Mouse (Mus musculus): Measurements from ENCODE around the gene Rnf111. TPM values are rescaled to one million over a fixed set of nuclear protein-coding genes. Genes with fewer than 3 reads are reported as not detected.

Gene Rnf111
- polyA plus RNA-seq, 1 experiment from 2014 or later, result 25.2 TPM

DNA sequence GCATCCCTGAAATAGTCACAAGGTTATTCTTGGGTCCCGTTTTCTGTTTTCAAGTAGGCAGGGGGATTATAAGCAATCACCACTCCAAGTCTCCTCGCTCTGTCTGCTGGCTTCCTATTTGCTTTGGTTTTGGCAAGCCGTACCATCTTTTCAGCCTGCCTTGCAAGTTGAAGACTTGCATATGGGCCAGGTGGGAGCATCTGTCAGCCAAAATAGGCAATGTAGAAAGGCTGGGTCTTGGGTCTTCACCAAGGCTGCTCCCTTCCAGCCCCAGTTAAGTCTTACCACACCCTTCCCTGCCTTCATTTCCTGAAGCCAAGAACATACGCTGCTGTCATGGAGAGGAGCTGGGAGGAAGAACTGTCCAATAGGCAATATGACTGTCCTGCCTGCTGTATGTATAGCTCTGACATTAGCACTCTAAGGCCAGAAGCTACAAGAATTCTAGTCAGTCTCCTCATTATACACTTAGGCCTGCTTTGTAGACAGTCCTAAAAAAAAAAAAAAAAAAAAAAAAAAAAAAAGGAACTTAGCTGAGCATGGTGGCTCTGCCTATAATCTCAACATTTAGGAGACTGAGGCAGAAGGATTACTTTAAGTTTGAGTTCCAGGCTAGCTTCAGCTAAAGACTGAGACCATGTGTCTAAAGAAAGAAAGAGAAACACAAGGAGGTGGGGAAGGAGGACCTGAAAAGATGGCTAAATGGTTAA lies 116.0 kb downstream of the Rnf111 start:
- peaks cover 5% of the 10 kb centered on the region for H3K36me3 ChIP-seq (ENCODE audit: control insufficient read depth, insufficient read depth, low read length)
- no peak overlapping the region for H3K4me3 ChIP-seq (ENCODE audit: low read depth, low read length)
- H3K4me2 ChIP-seq, result no peak overlapping the region
- no peaks in the 10 kb centered on the region for H3K9me3 ChIP-seq (replicated peaks; ENCODE audit: control insufficient read depth, low read length)
- H3K4me1 ChIP-seq (ENCODE audit: control insufficient read depth, insufficient read depth, low read length), result no peaks in the 10 kb centered on the region
- no peak for ATAC-seq (replicated peaks; ENCODE audit: insufficient number of reproducible peaks, low FRiP score, low TSS enrichment)
- no peaks in the 10 kb centered on the region for H3K27me3 ChIP-seq (ENCODE audit: control insufficient read depth, insufficient read depth, low read length)
- H3K9ac ChIP-seq (ENCODE audit: low read depth, low read length), result no peak overlapping the region
- WGBS (ENCODE audit: insufficient replicate concordance), result 81% methylated on average over 4 of the region's 4 CpGs
- H3K27ac ChIP-seq (ENCODE audit: low read depth, low read length), result no peak overlapping the region

DNA sequence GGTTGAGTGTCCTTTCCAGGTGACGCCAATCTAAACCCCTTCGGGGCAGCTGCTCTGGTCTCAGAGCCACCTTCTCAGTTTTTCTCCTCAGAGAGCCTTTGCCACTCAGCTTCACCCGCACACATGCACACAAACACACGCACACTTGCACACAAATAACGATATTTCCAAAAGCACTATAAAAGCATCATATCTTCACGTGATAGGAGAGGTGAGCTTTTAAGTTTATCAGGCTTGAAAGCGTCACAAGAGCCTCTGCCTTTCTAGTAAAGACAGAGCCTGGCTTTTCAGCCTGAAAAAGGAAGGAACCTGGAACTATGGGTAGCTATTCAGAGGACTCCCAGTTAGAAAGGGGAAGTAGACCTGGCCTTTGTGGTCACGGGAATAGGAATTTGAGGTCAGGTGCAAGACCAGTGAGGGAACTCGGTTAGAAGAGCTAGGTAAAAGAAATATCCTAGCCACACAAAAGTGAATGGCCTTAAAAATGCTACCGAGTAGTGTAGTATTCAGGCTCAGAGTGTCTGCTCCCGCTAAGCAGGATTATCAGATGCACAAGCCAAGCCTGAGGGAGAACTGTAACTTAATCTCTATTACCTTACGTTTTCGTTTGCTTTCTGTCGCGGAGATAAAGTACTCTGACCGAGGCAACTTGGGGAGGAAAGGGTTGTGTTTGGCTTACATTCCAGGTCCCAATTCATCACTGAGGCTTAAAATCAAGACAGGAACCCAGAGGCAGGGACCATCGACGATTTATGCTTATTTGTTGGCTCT lies 118.4 kb downstream of the Rnf111 start:
- Histone ChIP-seq H3K27ac (ENCODE audit: low read depth, low read length) (no peak overlapping the region), H3K9me3 (replicated peaks; ENCODE audit: control insufficient read depth, low read length) (no peaks in the 10 kb centered on the region), H3K9ac (ENCODE audit: low read depth, low read length) (no peak overlapping the region), H3K4me3 (ENCODE audit: low read depth, low read length) (no peak overlapping the region), H3K27me3 (ENCODE audit: control insufficient read depth, insufficient read depth, low read length) (no peaks in the 10 kb centered on the region), H3K4me1 (ENCODE audit: control insufficient read depth, insufficient read depth, low read length) (no peaks in the 10 kb centered on the region), H3K4me2 (no peak overlapping the region), H3K36me3 (ENCODE audit: control insufficient read depth, insufficient read depth, low read length) (peaks cover 10% of the 10 kb centered on the region)
- WGBS (ENCODE audit: insufficient replicate concordance), result 71% methylated on average over 18 of the region's 18 CpGs
- ATAC-seq (replicated peaks; ENCODE audit: insufficient number of reproducible peaks, low FRiP score, low TSS enrichment), result no peak

DNA sequence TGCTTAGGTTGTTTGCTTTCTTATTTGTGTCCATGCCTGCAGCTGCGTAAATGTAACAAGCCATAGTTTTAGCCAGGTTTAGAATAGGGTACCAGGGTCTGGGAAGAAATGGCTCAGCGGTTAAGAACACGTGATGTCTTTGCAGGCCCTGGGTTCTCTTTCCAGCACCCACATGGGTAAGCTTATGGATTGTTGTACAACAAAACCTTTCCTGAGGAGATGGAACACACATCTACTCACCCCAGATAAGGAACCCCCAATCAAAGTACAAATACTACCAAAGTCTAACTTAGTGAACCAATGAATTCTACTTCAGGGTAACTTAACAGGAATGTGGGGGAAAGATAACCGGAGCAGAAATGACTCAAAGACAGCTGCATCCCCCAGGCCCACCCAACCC lies 119.0 kb downstream of the Rnf111 start:
- peaks cover 10% of the 10 kb centered on the region for H3K36me3 ChIP-seq (ENCODE audit: control insufficient read depth, insufficient read depth, low read length)
- H3K9ac ChIP-seq (ENCODE audit: low read depth, low read length), result no peak overlapping the region
- no peak overlapping the region for H3K27ac ChIP-seq (ENCODE audit: low read depth, low read length)
- no peaks in the 10 kb centered on the region for H3K9me3 ChIP-seq (replicated peaks; ENCODE audit: control insufficient read depth, low read length)
- no peaks in the 10 kb centered on the region for H3K27me3 ChIP-seq (ENCODE audit: control insufficient read depth, insufficient read depth, low read length)
- 84% methylated on average over 4 of the region's 4 CpGs for WGBS (ENCODE audit: insufficient replicate concordance)
- ATAC-seq (replicated peaks; ENCODE audit: insufficient number of reproducible peaks, low FRiP score, low TSS enrichment), result no peak
- no peak overlapping the region for H3K4me3 ChIP-seq (ENCODE audit: low read depth, low read length)
- no peaks in the 10 kb centered on the region for H3K4me1 ChIP-seq (ENCODE audit: control insufficient read depth, insufficient read depth, low read length)
- no peak overlapping the region for H3K4me2 ChIP-seq

DNA sequence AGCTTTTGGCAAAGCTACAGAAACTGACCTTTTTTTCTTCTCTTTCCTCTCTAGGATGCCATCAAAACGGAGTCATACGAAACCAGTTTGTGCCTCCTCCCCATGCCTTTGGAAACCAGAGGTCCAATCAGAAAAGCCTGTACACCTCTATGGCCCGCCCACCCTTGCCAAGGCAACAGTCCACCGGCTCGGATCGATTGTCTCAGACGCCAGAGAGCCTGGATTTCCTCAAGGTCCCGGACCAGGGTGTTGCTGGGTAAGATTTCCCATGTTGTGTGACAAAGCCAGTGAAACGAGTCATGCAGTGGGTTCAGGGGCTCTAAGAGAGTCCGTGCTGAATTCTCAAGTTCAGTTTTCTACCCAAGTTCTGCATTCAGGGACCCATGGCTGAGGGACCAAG lies 119.8 kb downstream of the Rnf111 start:
- Histone ChIP-seq H3K4me2 (no peak overlapping the region), H3K27me3 (ENCODE audit: control insufficient read depth, insufficient read depth, low read length) (no peaks in the 10 kb centered on the region), H3K9me3 (replicated peaks; ENCODE audit: control insufficient read depth, low read length) (no peaks in the 10 kb centered on the region), H3K9ac (ENCODE audit: low read depth, low read length) (no peak overlapping the region), H3K36me3 (ENCODE audit: control insufficient read depth, insufficient read depth, low read length) (peaks cover 10% of the 10 kb centered on the region), H3K4me3 (ENCODE audit: low read depth, low read length) (no peak overlapping the region), H3K27ac (ENCODE audit: low read depth, low read length) (no peak overlapping the region), H3K4me1 (ENCODE audit: control insufficient read depth, insufficient read depth, low read length) (no peaks in the 10 kb centered on the region)
- no peak for ATAC-seq (replicated peaks; ENCODE audit: insufficient number of reproducible peaks, low FRiP score, low TSS enrichment)
- WGBS (ENCODE audit: insufficient replicate concordance), result 75% methylated on average over 10 of the region's 10 CpGs

DNA sequence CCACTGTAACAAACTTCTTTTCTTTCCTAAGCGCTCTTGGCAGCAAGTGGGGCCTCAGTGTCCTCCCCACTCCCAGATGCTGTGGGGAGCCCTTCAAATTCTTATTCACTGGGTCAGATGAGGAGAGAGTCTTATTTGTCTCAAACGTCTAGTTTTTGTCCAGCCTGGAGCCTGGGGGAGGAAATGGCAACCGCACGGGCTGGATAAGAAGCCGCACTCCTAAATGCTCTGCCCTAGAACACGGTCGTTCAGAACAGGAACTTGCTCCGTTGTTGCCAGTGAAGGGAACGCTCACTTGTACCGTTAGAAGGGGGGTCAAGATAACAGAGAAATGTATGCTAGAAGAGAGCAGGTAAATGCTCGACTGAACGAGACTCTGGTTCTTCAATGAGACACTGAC lies 121.4 kb downstream of the Rnf111 start:
- H3K27ac ChIP-seq (ENCODE audit: low read depth, low read length), result no peak overlapping the region
- no peak for ATAC-seq (replicated peaks; ENCODE audit: insufficient number of reproducible peaks, low FRiP score, low TSS enrichment)
- H3K36me3 ChIP-seq (ENCODE audit: control insufficient read depth, insufficient read depth, low read length), result peaks cover 10% of the 10 kb centered on the region

DNA sequence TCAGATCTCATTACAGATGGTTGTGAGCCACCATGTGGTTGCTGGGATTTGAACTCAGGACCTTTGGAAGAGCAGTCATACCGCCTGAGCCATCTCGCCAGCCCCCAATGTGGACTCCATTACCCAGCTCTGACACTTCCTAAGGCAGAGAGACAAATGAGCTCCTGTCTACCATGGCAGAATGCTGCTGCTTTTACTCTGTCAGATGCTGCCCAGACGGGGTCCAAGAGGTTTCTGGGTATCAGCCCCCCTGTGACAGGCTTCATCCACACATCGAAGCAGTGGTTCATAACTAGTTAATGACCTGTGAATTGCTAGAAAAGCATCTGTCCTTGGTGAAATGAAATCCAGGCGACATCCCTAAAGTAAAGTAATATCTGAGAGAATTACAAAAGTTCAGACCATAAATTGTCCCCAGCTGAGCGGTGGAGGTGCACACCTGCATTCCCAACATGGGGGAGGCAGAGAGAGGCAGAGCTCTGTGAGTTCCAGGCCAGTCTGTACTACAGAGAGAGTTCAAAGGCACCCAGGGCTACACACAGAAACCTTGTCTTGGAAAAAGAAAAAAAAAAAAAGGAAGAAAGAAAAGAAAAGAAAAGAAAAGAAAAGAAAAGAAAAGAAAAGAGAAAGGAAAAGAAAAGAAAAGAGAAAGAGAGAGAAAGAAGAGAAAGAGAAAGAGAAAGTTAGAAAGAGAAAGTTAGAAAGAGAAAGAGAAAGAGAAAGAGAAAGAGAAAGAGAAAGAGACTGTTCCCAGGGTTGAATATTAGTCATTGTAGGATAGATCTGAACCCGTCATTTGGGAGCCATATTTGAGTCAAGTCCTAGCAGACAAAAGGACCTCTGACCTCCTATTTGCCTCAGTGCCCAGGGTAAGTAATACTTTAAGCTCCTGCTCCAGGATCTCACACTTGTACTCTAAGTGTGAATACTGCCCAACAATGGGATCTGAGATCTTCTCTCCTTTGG lies 123.7 kb downstream of the Rnf111 start:
- no peaks in the 10 kb centered on the region for H3K27me3 ChIP-seq (ENCODE audit: control insufficient read depth, insufficient read depth, low read length)
- H3K9ac ChIP-seq (ENCODE audit: low read depth, low read length), result no peak overlapping the region
- H3K4me2 ChIP-seq, result no peak overlapping the region
- no peak overlapping the region for H3K27ac ChIP-seq (ENCODE audit: low read depth, low read length)
- no peaks in the 10 kb centered on the region for H3K4me1 ChIP-seq (ENCODE audit: control insufficient read depth, insufficient read depth, low read length)
- H3K9me3 ChIP-seq (replicated peaks; ENCODE audit: control insufficient read depth, low read length), result no peaks in the 10 kb centered on the region
- no peak overlapping the region for H3K4me3 ChIP-seq (ENCODE audit: low read depth, low read length)
- ATAC-seq (replicated peaks; ENCODE audit: insufficient number of reproducible peaks, low FRiP score, low TSS enrichment), result no peak
- WGBS (ENCODE audit: insufficient replicate concordance), result 78% methylated on average over 7 of the region's 7 CpGs
- H3K36me3 ChIP-seq (ENCODE audit: control insufficient read depth, insufficient read depth, low read length), result peaks cover 10% of the 10 kb centered on the region; the same call in 1 of the 2 replicates

More for the DNA sequence above, 121.4 kb downstream of the Rnf111 start:
- H3K4me3 ChIP-seq (ENCODE audit: low read depth, low read length), result no peak overlapping the region
- H3K9ac ChIP-seq (ENCODE audit: low read depth, low read length), result no peak overlapping the region
- WGBS (ENCODE audit: insufficient replicate concordance), result 66% methylated on average over 12 of the region's 12 CpGs
- no peaks in the 10 kb centered on the region for H3K4me1 ChIP-seq (ENCODE audit: control insufficient read depth, insufficient read depth, low read length)
- H3K4me2 ChIP-seq, result no peak overlapping the region
- no peaks in the 10 kb centered on the region for H3K27me3 ChIP-seq (ENCODE audit: control insufficient read depth, insufficient read depth, low read length)
- no peaks in the 10 kb centered on the region for H3K9me3 ChIP-seq (replicated peaks; ENCODE audit: control insufficient read depth, low read length)

Small RNAs within 50 kb of the gene (microRNA-seq; reads per million reads assigned to microRNA genes)
- 6.7 reads per million, percentile 43 among the genes with 10 or more reads in this experiment for gene Mir5626 (ENCODE audit: borderline number of aligned reads)

Other genes starting within 250 kb of the Rnf111 start
- 172 and 173 TPM in 2 replicates for gene Ccnb2, start 82.2 kb downstream of the Rnf111 start, polyA plus RNA-seq (2014; fragmentation: Nextera tagmentation; extraction: Ambion mirVana)
- 40.6 and 48.3 TPM in 2 replicates for gene Sltm, start 39.0 kb upstream of the Rnf111 start, polyA plus RNA-seq (2014; fragmentation: Nextera tagmentation; extraction: Ambion mirVana)
- gene Gm10642, start 152.5 kb upstream of the Rnf111 start, polyA plus RNA-seq (2014; fragmentation: Nextera tagmentation; extraction: Ambion mirVana), result not detected in 2 replicates
- gene Mindy2, start 153.4 kb upstream of the Rnf111 start, polyA plus RNA-seq (2014; fragmentation: Nextera tagmentation; extraction: Ambion mirVana), result 9.0 and 9.7 TPM in 2 replicates
- 70.2 and 80.2 TPM in 2 replicates for gene Adam10, start 175.3 kb upstream of the Rnf111 start, polyA plus RNA-seq (2014; fragmentation: Nextera tagmentation; extraction: Ambion mirVana)

Measured in heart, embryonic 11.5 days (tissue).